Mouse (Mus musculus) urinary bladder, postnatal 36 days (tissue): Measurements from ENCODE around the gene Clec4f.

ENCODE experiments used
- DNase-seq, 2 experiments: peaks; one replicate each; pipeline ENCODE4 v3.0.0; 2022; ENCODE audit warnings: low spot score in 2 of 2, mixed read lengths in 1 of 2

The Clec4f gene

GRCm38 (mm10) chr6:83634106-83634505 lies 21.9 kb downstream of the Clec4f start:
- DNase-seq, result peak in 1 of 2 experiments; percentile 3

DNA sequence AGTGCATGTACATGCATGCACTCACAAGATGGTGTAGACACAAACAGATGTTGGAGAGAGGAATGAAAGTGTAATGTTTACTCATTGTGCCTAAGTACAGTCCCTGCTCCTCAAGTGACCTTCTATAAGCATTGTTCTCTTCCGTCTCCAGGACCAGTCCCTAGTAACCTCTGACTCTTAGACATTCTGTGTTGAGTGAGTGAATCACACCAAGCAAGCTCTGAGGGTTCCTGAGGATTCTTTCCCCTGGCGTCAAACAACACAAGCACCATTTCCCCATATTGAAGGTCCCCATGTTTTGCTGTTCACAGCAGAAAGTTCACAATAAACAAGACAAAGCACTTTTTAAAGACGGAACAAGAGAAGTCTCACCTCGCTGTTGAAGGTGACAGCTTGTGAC lies 24.2 kb downstream of the Clec4f start:
- DNase-seq, result no peak

DNA sequence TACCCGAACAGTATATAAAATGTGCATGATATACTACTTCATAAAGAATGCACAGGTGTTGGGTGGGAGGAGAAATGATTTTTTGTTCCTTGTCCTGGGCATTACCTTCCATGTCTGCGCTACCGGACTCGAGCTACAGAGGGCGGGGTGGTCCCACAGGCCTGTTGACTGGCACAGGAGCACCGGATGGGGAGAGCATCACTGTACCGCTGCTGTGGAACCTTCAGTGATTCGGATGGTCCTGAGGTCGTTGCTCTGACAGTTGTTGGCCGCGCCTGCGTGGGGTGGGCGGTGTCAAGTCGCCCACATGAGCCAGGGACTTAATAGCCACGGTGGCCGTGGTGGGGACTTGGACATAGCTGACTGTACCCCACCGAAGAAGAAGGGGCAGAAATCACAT lies 29.2 kb downstream of the Clec4f start:
- no peak for DNase-seq

DNA sequence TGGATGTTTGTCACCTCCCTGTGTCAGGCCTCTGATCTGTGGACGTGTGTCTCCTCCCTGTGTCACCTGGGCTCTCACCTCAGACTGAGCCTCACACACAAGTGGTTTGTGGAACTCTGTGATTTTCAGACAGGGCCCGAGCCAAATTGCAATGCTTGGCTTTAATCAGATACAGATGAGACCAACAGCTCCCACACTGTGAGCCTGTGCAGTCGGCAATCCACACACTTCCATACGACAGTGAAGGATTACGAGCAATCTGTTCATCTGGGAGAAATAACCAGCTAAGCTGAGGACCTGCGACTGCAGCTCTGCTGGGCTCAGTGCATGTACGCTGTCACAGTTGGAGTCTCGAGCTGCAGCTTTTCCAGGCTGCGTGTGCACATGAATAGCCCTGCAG lies 36.0 kb downstream of the Clec4f start:
- DNase-seq, result no peak

GRCm38 (mm10) chr6:83617581-83618335 lies 38.2 kb downstream of the Clec4f start:
- DNase-seq, result no peak

GRCm38 (mm10) chr6:83616512-83616911 lies 39.5 kb downstream of the Clec4f start:
- peak in 1 of 2 experiments; percentile 36 for DNase-seq

DNA sequence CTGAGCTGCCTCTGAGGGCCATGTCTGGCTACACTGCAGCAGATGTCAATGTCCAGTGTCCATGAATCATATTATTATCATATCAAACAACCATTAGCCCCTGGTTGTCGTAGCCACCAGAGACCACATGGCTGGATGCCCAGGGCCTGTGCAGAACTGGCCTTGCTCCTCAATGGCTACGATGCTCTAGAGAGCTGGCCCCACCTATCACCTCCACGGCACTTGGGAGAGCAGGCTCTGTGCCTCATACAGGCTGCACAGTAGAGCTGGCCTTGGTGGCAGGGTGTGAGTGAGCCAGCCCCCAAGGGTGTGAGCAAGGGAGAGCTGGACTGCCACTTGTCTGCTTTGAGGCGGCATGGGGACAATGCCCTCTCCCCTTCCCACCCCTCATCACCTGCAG lies 41.5 kb downstream of the Clec4f start:
- DNase-seq, result no peak

- DNase-seq, result no peak
Observed at GRCm38 (mm10) chr6:83612976-83613375, 43.0 kb downstream of the Clec4f start.

DNA sequence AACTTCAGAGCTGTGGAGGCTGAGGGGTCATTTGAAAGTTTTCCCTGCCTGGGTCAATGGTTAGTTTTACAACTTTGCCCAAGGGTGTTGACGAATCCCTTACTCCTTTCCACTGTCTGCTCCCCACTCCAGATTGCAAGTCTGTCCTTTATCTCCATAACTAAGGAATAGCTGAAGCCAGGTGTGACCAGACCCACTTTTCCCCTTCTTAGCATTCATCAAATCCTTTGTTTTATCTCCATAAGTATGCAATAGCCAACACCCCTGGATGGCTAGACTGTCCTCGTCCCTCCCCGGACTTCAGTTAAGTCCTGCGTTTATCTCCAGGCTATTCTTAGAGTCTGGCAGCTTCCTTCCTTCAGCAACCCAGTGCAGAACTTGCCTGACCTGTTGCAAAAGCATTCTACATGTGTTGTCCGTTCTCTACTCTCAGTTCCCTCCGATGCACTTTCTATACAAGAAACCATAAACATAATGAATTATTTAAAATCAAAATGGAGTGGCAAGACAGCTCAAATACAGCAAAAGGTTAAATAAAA lies 56.3 kb downstream of the Clec4f start:
- no peak for DNase-seq

DNA sequence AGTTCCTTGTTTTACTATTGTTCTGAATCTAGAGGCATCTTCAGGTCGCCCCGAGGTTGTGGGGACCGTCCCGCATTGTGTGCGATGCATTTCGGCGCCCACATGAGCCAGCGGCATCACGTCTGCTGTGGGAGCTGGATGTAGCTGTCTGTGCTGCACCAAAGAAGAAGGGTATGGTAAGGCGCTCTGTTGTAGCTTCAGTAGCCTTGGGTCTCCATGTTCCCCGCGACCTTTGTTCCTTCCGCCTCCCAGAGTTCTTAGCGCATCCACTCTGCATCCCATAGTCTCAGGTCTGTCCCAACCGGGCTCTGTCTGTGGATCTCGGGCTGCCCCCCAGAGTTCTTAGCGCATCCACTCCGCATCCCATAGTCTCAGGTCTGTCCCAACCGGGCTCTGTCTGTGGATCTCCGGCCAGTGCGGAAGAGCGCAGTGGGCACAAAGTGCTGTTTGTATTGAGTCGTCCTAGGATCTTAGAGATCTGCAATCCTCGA lies 56.9 kb downstream of the Clec4f start:
- DNase-seq, result no peak

GRCm38 (mm10) chr6:83598646-83599045 lies 57.3 kb downstream of the Clec4f start:
- DNase-seq, result peak in 1 of 2 experiments; percentile 13

GRCm38 (mm10) chr6:83597988-83598387 lies 58.0 kb downstream of the Clec4f start:
- no peak for DNase-seq

DNA sequence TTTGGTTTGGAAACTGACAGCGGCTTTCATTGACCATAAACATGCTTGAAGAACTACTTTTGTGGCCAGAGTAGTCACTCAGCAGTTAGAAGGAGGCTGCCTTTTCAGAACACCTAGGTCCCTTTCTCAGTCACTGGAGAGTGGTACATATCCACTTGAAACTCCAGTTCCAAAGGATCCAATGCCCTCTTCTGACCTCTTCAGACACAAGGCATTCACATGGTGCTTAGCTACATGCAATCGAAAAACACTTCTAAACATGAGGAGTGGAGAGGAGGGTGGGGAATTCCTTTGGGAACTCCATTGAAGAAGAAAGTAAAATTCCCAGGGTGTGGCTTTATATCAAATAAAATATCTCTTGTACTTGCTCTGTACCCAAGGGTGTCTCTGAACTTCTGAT lies 61.0 kb downstream of the Clec4f start:
- no peak for DNase-seq
